Mouse (Mus musculus) embryonic stem cell, embryonic (primary cell): ENCODE results near the gene Adssl1.

Experiments
- CTCF ChIA-PET, 4 experiments: fragments of 300-600 bp in 2 of 4; fragments of 350-600 bp in 2 of 4; sonication (Branson Sonifier 250); formaldehyde crosslinking; loops; one replicate each; lab custom pipeline; 2022; ENCODE audit warnings: inconsistent platforms in 2 of 4; lab: Charles Lee
- POLR2A ChIA-PET, 4 experiments: fragments of 300-600 bp in 2 of 4; fragments of 350-600 bp in 2 of 4; sonication (Branson Sonifier 250); formaldehyde crosslinking; loops; one replicate each; lab custom pipeline; 2022; ENCODE audit warnings: antibody characterized with exemption in 4 of 4, inconsistent platforms in 1 of 4; lab: Charles Lee

The Adssl1 gene

GRCm38 (mm10) chr12:112646139-112646538 is 26.3 kb downstream of the Adssl1 start:
- POLR2A ChIA-PET, result interaction anchor here in 3 of 4 experiments (0.6 to 3.0 kb wide), 11 partner anchors 9 to 539 kb away, joined by 3 to 15 read pairs (median 3); partner anchors contain the start of genes Akt1 (in 1 of the 3) and Zbtb42 (in 1 of the 3)
- CTCF ChIA-PET, result interaction anchor here in 1 of 4 experiments (1.2 to 1.4 kb wide), 3 partner anchors 13 to 61 kb away, joined by 4 read pairs; no protein-coding TSS in a partner anchor

DNA sequence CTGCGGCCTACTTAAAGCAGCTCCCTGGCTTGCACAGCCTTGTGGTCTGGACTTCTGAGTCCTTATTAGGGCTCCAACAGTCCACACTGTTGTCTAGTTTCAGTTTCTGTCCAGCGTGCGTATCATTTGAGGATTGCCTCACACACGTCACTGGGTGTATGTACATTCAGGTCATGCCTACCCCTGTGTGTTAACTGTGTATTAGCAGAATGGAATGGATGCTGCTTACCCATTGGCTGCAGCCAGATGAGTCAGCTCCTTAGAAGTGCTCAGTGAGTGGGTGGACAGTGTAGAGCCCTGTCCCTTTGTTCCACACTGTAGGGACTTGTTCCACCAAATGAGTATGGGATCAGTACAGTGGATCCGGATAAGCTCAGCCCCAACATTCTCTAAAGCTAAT is 28.2 kb downstream of the Adssl1 start:
- ChIA-PET POLR2A (interaction anchor here in 2 of 4 experiments (1.0 to 1.9 kb wide), 2 partner anchors 9 to 88 kb away, joined by 3 to 6 read pairs; no protein-coding TSS in a partner anchor), CTCF (no interaction called here)

DNA sequence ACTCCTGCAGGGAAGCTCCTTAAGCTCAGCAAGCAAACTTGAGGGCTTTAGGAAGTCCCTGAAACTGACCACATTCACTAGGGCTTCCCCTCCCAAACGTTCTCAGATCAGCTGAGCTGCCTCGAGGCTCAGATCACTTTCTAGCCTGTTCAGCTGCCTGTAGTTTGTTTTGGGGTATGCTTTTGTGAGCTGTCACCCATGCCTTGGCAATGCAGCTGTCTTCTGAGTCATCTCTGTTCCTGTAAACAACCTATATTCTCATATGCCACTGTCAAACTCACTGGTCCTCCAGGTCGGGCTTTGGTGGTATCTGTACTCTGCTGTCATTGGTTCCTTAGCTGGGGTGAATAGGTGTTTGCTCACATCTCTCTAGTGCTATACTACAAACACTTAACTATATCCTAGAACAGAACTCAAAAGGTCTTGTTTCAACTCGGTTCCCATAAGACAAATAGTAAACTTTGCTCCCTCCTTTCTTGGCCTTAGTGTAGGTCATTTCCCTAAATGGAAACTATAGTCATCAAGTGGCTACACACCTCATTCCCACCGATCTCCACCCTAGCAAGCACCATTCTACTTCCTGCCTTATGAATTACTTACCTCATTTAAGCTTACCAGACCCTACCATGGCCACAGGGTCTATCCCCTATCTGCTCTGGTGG is 32.1 kb downstream of the Adssl1 start:
- POLR2A ChIA-PET, result interaction anchor here in 3 of 4 experiments (0.6 to 1.5 kb wide), 10 partner anchors 10 to 249 kb away, joined by 3 to 5 read pairs (median 3); partner anchors contain the start of genes Adssl1 (in 1 of the 3) and Clba1 (in 1 of the 3)
- CTCF ChIA-PET, result interaction anchor here in 3 of 4 experiments (0.7 to 2.3 kb wide), 7 partner anchors 23 to 322 kb away, joined by 3 to 10 read pairs (median 3); partner anchors contain the start of gene Akt1 (in 1 of the 3)

- POLR2A ChIA-PET, result interaction anchor here in 2 of 4 experiments (0.6 to 1.5 kb wide), 2 partner anchors 63 to 348 kb away, joined by 3 read pairs; no protein-coding TSS in a partner anchor
- CTCF ChIA-PET, result interaction anchor here in 2 of 4 experiments (0.9 to 1.0 kb wide), 4 partner anchors 19 to 92 kb away, joined by 3 to 4 read pairs (median 4); no protein-coding TSS in a partner anchor
Measured at GRCm38 (mm10) chr12:112653157-112653824, 33.4 kb downstream of the Adssl1 start.

GRCm38 (mm10) chr12:112654076-112654475 is 34.2 kb downstream of the Adssl1 start:
- ChIA-PET CTCF (interaction anchor here in 2 of 4 experiments (0.9 to 1.7 kb wide), 7 partner anchors 19 to 93 kb away, joined by 3 to 6 read pairs (median 4); partner anchors contain the start of gene Akt1 (in 2 of the 2)), POLR2A (interaction anchor here in 2 of 4 experiments (1.4 to 3.4 kb wide), 2 partner anchors 9 kb away, joined by 8 to 12 read pairs; partner anchors contain the start of gene Siva1 (in 2 of the 2))

- ChIA-PET POLR2A (interaction anchor here in 2 of 4 experiments (0.6 to 2.0 kb wide), 5 partner anchors 10 to 102 kb away, joined by 4 to 5 read pairs (median 4); partner anchors contain the start of gene Siva1 (in 1 of the 2)), CTCF (interaction anchor here (0.5 to 4.0 kb wide), 19 partner anchors 8 to 66 kb away, joined by 3 to 27 read pairs (median 4); partner anchors contain the start of genes Akt1 (in 2 of the 4), Siva1 (in 2 of the 4) and Zbtb42 (in 1 of the 4))
Measured at GRCm38 (mm10) chr12:112658619-112659018, 38.8 kb downstream of the Adssl1 start.

DNA sequence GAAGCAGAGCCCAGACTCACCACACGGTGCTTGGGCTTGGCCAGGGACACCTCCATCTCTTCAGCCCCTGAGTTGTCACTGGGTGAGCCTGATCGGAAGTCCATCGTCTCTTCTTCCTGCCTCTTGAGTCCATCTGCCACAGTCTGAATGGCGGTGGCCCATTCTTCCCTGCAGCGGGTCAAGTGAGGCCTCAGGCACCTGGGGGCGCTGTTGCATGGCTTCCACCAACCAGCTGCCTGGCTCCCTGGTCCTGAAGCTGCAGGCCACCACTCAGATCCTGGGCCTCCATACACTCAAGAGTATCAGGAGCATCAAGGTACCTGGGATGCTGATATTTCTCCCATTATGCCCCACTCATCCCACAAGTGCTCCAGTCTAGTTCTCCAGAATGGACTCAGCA is 39.3 kb downstream of the Adssl1 start:
- CTCF ChIA-PET, result interaction anchor here (0.5 to 4.0 kb wide), 25 partner anchors 9 to 493 kb away, joined by 3 to 27 read pairs (median 4); partner anchors contain the start of genes Akt1 (in 2 of the 4), Siva1 (in 2 of the 4) and Zbtb42 (in 1 of the 4)
- POLR2A ChIA-PET, result interaction anchor here in 3 of 4 experiments (0.5 to 2.0 kb wide), 5 partner anchors 9 to 31 kb away, joined by 3 to 5 read pairs (median 4); partner anchors contain the start of gene Siva1 (in 1 of the 3)

DNA sequence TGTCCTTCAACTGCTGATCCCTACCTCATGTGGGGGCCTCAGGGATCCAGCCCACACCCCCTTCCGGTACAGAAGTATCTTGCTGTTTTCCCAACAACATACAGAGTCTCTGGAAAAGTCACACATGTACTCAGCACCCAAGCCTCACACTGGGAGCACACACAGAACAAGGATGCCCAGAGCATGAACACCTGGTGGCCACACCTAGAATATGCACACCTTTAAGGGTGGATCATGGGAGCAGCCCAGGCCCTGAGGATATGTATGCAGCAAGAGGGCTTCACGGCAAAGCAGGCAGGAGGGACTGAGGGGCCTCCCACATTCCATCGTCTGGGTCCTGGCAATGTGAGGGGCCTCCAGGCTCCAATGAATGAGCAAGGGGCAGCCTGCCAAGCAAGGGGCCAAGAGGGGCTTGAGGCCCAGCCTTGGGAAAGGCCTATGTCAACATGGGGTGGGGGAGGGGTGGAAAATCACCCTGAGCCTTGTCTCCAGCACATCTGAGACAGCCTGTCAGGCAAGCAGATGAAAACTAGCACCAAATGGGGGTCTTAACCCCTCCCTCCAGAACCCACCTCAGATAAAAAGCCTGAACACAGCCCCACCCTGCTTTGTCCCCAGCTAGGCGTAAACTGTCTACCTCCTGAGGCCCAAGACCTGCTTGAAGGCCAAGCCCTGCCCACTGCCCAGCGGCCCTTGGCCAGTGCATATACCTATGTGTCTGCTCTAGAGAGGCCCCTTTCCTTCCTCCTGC is 40.9 kb downstream of the Adssl1 start:
- CTCF ChIA-PET, result interaction anchor here in 1 of 4 experiments (1.8 to 4.0 kb wide), 2 partner anchors 12 to 14 kb away, joined by 18 to 27 read pairs; partner anchors contain the start of gene Akt1
- POLR2A ChIA-PET, result interaction anchor here in 1 of 4 experiments (0.9 kb wide), 1 partner anchor 9 kb away, joined by 3 read pairs; no protein-coding TSS in a partner anchor

DNA sequence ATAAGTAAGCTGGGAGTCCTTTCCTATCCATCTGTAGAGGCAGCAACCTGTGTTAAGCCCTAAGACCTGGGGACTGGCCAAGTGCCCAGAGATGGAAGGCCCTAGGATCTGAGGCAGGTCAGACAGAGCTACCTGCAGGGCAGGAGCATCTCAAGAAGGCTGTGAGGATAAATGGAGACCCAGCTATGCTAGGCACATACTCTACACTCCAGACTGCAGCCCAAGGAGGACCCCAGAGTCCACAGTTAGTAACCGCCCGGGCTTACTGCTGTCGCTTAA is 41.4 kb downstream of the Adssl1 start:
- CTCF ChIA-PET, result no interaction called here
- POLR2A ChIA-PET, result interaction anchor here in 1 of 4 experiments (0.9 to 1.6 kb wide), 2 partner anchors 9 to 10 kb away, joined by 3 to 5 read pairs; no protein-coding TSS in a partner anchor

- ChIA-PET POLR2A (interaction anchor here in 1 of 4 experiments (0.9 to 1.6 kb wide), 4 partner anchors 8 to 17 kb away, joined by 3 to 5 read pairs (median 3); partner anchors contain the start of gene Akt1), CTCF (interaction anchor here in 1 of 4 experiments (1.2 to 1.6 kb wide), 2 partner anchors 13 to 62 kb away, joined by 3 to 4 read pairs; partner anchors contain the start of gene Akt1)
Measured at GRCm38 (mm10) chr12:112661851-112662250, 42.0 kb downstream of the Adssl1 start.

GRCm38 (mm10) chr12:112663303-112663702 is 43.5 kb downstream of the Adssl1 start:
- POLR2A ChIA-PET, result interaction anchor here in 2 of 4 experiments (0.8 to 1.6 kb wide), 3 partner anchors 10 to 166 kb away, joined by 3 to 6 read pairs (median 3); partner anchors contain the start of genes Cdca4 (in 1 of the 2) and Siva1 (in 1 of the 2)
- CTCF ChIA-PET, result interaction anchor here in 2 of 4 experiments (1.0 to 1.6 kb wide), 3 partner anchors 8 to 12 kb away, joined by 3 to 5 read pairs (median 4); partner anchors contain the start of gene Akt1 (in 2 of the 2)

- POLR2A ChIA-PET, result interaction anchor here in 2 of 4 experiments (0.8 to 1.6 kb wide), 4 partner anchors 9 to 165 kb away, joined by 3 to 6 read pairs (median 4); partner anchors contain the start of genes Akt1 (in 1 of the 2), Cdca4 (in 1 of the 2) and Siva1 (in 1 of the 2)
- CTCF ChIA-PET, result interaction anchor here in 1 of 4 experiments (1.1 kb wide), 1 partner anchor 11 kb away, joined by 3 read pairs; the partner anchor contains the start of gene Akt1
Measured at GRCm38 (mm10) chr12:112663716-112664115, 43.9 kb downstream of the Adssl1 start.

- POLR2A ChIA-PET, result interaction anchor here in 1 of 4 experiments (1.3 to 1.6 kb wide), 2 partner anchors 9 to 11 kb away, joined by 4 to 6 read pairs; partner anchors contain the start of gene Akt1
- CTCF ChIA-PET, result no interaction called here
Measured at GRCm38 (mm10) chr12:112664124-112664523, 44.3 kb downstream of the Adssl1 start.

GRCm38 (mm10) chr12:112664656-112665055 is 44.8 kb downstream of the Adssl1 start:
- CTCF ChIA-PET, result no interaction called here

DNA sequence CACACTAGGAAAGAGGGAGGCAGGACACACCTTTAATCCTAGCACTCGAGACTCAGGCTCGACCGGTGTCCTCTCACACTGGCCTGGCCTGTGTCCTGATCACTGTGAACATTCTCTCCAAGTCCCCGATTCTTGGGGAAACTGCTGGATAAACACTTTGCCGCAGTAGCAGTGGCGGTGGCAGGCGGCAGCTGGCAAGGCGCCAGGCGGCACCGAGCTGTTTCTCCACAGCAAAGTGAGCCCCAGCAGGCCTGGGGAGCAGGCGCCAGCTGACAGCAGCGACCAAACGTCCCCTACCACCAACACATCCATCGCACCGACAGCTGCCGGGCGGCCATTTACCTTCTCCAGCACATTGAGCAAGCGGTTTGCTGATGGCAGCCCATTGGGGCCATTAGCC is 45.6 kb downstream of the Adssl1 start:
- ChIA-PET POLR2A (interaction anchor here in 1 of 4 experiments (0.6 to 1.4 kb wide), 2 partner anchors 10 to 21 kb away, joined by 3 read pairs; partner anchors contain the start of gene Siva1), CTCF (interaction anchor here in 1 of 4 experiments (0.7 to 1.0 kb wide), 2 partner anchors 10 to 23 kb away, joined by 3 read pairs; partner anchors contain the start of gene Akt1)

More at GRCm38 (mm10) chr12:112664656-112665055, 44.8 kb downstream of the Adssl1 start:
- POLR2A ChIA-PET, result interaction anchor here in 1 of 4 experiments (1.3 kb wide), 1 partner anchor 11 kb away, joined by 4 read pairs; the partner anchor contains the start of gene Akt1

GRCm38 (mm10) chr12:112665881-112666544 is 46.2 kb downstream of the Adssl1 start:
- ChIA-PET POLR2A (interaction anchor here in 1 of 4 experiments (1.4 kb wide), 1 partner anchor 22 kb away, joined by 3 read pairs; the partner anchor contains the start of gene Siva1), CTCF (interaction anchor here in 1 of 4 experiments (0.7 to 1.0 kb wide), 2 partner anchors 9 to 23 kb away, joined by 3 read pairs; partner anchors contain the start of gene Akt1)
